Mouse (Mus musculus) neural tube, embryonic 10.5 days (tissue): ENCODE data around the gene Olfr640.

ENCODE experiments used
- DNase-seq: peaks from one replicate; pipeline ENCODE4 v3.0.0-alpha.2; 2017; ENCODE audit warnings: low spot score; ENCODE audit errors: extremely low spot score

Gene Olfr640

GRCm38 (mm10) chr7:104025473-104025872, at the start of gene Olfr640:
Olfr640 (minus strand) TSS chr7:104025573.
- no peak for DNase-seq

GRCm38 (mm10) chr7:104071769-104072168, 46.4 kb upstream of the Olfr640 start, which contains the start of gene Olfr644:
Olfr644 (minus strand) TSS chr7:104071869.
- no peak for DNase-seq

DNA sequence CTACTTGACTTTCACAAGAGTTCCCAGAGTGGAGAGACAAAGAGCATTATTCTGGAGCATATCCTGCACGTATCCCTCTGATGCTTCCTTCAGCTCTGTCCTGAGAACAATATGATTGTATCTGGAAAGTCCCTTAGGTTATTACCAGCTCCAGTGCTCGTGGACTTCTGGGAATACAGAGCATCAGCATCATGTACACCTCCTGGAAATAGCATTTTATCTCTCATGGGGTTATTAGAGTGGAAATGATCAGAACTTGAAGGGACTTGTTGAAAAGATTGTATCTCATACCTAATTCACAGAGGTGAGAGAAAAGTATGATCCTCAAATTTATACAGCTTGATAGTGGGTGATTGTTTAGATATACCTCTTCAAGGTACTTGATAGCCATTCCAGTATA, 36.0 kb upstream of the Olfr640 start, which contains the start of gene 4930516K23Rik:
TSS of gene 4930516K23Rik (minus strand) at position 101 of the 400 bp plus-strand sequence.
- no peak for DNase-seq

- no peak for DNase-seq
Measured at GRCm38 (mm10) chr7:104059215-104059614, 33.8 kb upstream of the Olfr640 start.

- DNase-seq: no peak
Measured at GRCm38 (mm10) chr7:104052566-104052965, 27.2 kb upstream of the Olfr640 start, which contains the start of gene Olfr642. Olfr642 (minus strand) TSS chr7:104052666.

DNA sequence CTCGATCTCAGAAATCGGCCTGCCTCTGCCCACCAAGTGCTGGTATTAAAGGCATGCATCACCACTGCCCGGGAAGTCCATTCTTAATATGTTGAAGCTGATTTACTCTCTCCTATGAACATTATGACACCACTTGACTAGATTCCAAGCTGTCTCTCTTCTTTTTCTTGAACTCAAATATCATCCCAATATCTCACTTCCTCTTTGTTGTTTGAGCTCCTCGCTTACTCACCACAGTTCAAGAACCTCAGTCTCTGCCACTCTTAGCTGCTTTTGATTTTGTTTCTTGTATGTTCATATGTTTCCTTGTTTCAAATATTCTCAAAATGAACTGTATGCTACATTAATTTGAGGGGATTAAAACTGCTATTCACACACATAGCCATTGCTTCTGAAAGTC, 25.4 kb upstream of the Olfr640 start:
- no peak for DNase-seq

DNA sequence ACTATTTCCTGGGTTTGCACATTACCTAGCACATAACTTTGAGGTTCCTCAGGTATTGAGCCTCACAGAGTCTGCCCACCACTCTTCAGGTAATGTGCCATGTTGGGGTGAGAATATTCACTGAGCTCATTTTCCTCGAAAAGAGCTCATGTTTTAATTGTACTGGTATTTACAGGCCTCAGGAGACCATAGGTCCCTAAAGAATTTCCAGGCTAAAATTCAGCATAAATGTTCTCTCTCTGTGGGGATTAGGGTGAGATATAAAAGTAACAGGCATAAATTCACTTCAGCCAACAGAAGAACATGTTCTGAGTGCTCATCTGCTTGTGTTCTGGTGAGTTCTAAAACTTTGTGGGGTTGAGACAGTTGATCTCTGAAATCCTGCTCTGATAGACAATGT, 9.8 kb upstream of the Olfr640 start, which contains the start of gene Olfr641:
TSS of gene Olfr641 (plus strand) at position 301 of the 400 bp plus-strand sequence.
- no peak for DNase-seq

DNA sequence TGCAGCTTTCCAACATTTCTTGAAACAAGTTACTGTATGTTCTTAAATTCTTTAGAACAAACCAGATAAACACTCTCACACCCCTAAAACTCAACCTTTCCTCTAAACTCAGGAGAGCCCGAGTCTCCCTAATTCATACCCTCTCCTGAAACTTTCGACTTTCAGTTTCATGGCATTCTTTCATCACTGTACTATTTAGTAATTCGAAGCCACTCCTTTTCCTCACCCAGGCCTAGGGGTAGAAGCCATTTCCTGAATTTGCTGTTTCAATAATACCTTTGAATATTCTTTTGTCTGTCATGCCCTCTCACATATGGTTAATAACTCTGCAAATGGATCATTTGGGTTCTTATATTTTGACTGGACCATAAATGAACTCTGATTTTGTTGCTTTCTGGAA, 1.6 kb upstream of the Olfr640 start:
- no peak for DNase-seq

DNA sequence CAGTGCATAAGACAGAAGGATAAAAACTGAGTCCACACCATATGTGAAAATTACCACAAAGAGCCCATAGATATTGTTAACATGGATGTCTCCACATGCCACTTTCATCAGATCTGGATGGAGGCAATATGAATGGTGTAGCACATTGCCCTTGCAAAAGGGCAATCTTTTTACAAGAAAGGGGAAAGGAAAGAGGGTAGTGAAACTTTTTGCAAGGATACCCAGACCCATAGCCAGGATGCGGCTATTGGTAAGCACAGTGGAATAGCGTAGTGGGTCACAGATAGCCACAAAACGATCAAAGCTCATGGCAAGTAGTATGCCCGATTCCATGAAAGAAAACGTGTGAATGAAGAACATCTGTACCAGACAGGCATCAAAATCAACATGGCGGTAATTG, 3.7 kb downstream of the Olfr640 start:
- DNase-seq: no peak

- no peak for DNase-seq
Measured at GRCm38 (mm10) chr7:104018953-104019352, 6.4 kb downstream of the Olfr640 start.

GRCm38 (mm10) chr7:104017203-104017602, 8.2 kb downstream of the Olfr640 start, which contains the start of gene Olfr639:
Olfr639 (minus strand) TSS chr7:104017303.
- DNase-seq: no peak

DNA sequence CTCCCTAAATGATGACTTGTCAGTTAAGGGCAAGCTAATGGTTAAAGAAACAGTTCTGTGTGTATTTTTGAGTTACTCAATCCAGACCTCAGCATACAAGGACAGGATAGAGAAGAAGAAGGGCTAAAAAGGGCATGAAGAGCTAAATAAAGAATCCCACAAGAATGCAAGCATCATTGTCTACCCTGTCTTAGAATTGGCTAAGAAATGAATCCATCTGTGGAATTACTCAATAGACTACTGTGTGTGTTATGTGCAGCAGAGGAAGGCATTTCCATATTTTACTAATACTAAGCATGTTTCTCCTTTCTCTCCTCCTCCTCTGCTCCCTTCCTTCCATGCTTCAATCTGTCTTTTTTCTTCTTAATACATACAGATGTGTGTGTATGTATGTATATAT, 26.2 kb downstream of the Olfr640 start:
- no peak for DNase-seq

DNA sequence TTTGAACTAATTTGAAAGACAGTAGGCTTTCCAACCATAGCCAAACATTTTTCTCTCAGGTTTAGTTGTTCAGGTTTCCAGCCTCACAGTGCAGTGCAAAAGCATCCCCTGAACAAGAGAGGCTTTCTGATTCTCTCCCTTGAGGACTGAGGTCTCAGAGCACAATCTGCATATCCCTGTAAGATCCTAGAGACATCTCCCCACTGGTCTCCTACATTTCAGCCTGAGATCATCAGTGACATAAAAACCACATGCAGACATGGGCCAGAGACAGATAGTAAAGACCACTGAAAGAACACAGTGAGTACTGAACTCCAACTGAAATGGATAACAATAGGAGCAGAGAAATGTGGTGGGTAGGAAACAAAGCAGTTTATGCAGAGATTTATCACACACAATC, 26.9 kb downstream of the Olfr640 start, which contains the start of gene Olfr638:
TSS of gene Olfr638 (plus strand) at position 301 of the 400 bp plus-strand sequence.
- no peak for DNase-seq

DNA sequence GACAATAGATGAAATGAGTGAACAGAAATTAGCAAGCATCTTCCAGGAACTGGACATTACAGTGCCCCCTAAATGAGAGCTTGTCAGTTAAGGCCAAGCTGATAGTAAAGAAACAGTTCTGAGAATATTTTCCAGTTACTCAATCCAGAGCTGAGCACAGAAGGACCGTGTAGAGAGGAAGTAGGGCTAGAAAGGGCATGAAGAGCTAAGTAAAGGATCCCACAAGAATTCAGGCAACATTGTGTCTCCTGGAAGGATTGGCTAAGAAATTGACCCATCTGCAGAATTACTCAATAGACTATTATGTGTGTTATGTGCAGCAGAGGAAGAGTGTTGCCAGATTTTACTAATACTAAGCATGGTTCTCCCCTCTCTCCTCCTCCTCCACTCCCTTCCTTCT, 53.6 kb downstream of the Olfr640 start:
- DNase-seq: no peak

GRCm38 (mm10) chr7:103970852-103971251, 54.5 kb downstream of the Olfr640 start, which contains the start of gene Olfr635:
Olfr635 (plus strand) TSS chr7:103971152.
- DNase-seq: no peak
